ENCODE assay signal across 14 mouse cellular contexts in genomic region chr2:169679264-169679663, GRCm38 (mm10). TPM values are rescaled to one million over a fixed set of nuclear protein-coding genes. Genes with fewer than 3 reads are reported as not detected.
DNase-seq lines count a peak whose midpoint lies in the region; ATAC-seq lines count a peak whose summit lies in the region.
"Had no signal": no experiment of that assay in that cellular context is flagged by ENCODE, and none has a peak within 500 bp of the region (broad histone marks: within the 10 kb centered on the region; RNA-seq: fewer than 3 reads in every experiment).

No protein-coding gene starts in this region.

- H3K9me3 ChIP-seq in heart, embryonic 10.5 days = no peaks in the 10 kb centered on the region
- no peaks in the 10 kb centered on the region for H3K9me3 ChIP-seq in midbrain, embryonic 10.5 days (replicated peaks)
- no peaks in the 10 kb centered on the region for H3K9me3 ChIP-seq in midbrain, embryonic 11.5 days (ENCODE audit: control insufficient read depth, low read length)
- H3K9me3 ChIP-seq in midbrain, embryonic 14.5 days (ENCODE audit: control insufficient read depth, low read length) = no peaks in the 10 kb centered on the region

- H3K9ac ChIP-seq in midbrain, embryonic 11.5 days (ENCODE audit: low read length) = no peak overlapping the region
- no peak overlapping the region for H3K9ac ChIP-seq in midbrain, embryonic 14.5 days (replicated peaks; ENCODE audit: low read length)

- H3K27me3 ChIP-seq in heart, embryonic 10.5 days (ENCODE audit: insufficient read depth, poor library complexity, severe bottlenecking) = no peaks in the 10 kb centered on the region
- no peaks in the 10 kb centered on the region for H3K27me3 ChIP-seq in midbrain, embryonic 10.5 days (ENCODE audit: low read depth, poor library complexity, severe bottlenecking)
- H3K27me3 ChIP-seq in midbrain, embryonic 11.5 days (ENCODE audit: control insufficient read depth, insufficient read depth, low read length) = no peaks in the 10 kb centered on the region
- H3K27me3 ChIP-seq in midbrain, embryonic 14.5 days (ENCODE audit: control insufficient read depth, insufficient read depth, low read length) = no peaks in the 10 kb centered on the region

- peaks cover 9% of the 10 kb centered on the region; the same call in 1 of the 2 replicates for H3K4me1 ChIP-seq in heart, embryonic 10.5 days
- H3K4me1 ChIP-seq in midbrain, embryonic 10.5 days = peaks cover 27% of the 10 kb centered on the region
- peaks cover 6% of the 10 kb centered on the region; the same call in 1 of the 2 replicates for H3K4me1 ChIP-seq in midbrain, embryonic 11.5 days (ENCODE audit: control insufficient read depth, insufficient read depth, low read length)
- peaks cover 13% of the 10 kb centered on the region; the same call in 1 of the 2 replicates for H3K4me1 ChIP-seq in midbrain, embryonic 14.5 days (ENCODE audit: control insufficient read depth, insufficient read depth, low read length)

- no peak for DNase-seq in heart, embryonic 10.5 days (ENCODE audit: low spot score)
- DNase-seq in heart, adult 9 months (ENCODE audit: low spot score in 2 of 2) = no peak
- no peak for DNase-seq in midbrain, embryonic 10.5 days (ENCODE audit: low spot score)
- no peak for DNase-seq in midbrain, embryonic 11.5 days (ENCODE audit: low spot score, missing footprints)
- no peak for DNase-seq in midbrain, embryonic 14.5 days
- DNase-seq in thymus, postnatal 36 days = peak; percentile 28 to 57
- DNase-seq in adrenal gland, postnatal 25 days = no peak
- no peak for DNase-seq in urinary bladder, postnatal 14 days (ENCODE audit: low spot score)
- DNase-seq: adrenal gland, adult 2 months; gastrocnemius, postnatal 14 days; kidney, adult 9 months; lung, postnatal 4 days; spleen, adult 18-20 months had no signal

- ATAC-seq in midbrain, embryonic 11.5 days (ENCODE audit: low FRiP score) = no peak
- no peak for ATAC-seq in midbrain, embryonic 14.5 days (ENCODE audit: low FRiP score, low TSS enrichment)

- peak overlapping the region; percentile 52; the same call in 1 of the 2 replicates for H3K27ac ChIP-seq in heart, embryonic 10.5 days
- 0 out of 2 replicates have a peak overlapping the region, but pooled peaks have one; percentile 13 for H3K27ac ChIP-seq in midbrain, embryonic 10.5 days (replicated peaks)
- no peak overlapping the region for H3K27ac ChIP-seq in midbrain, embryonic 11.5 days (ENCODE audit: low read depth, low read length)
- peak overlapping the region; percentile 38; the same call in 1 of the 2 replicates for H3K27ac ChIP-seq in midbrain, embryonic 14.5 days (replicated peaks; ENCODE audit: low read depth, low read length)

- no peak overlapping the region for H3K4me2 ChIP-seq in midbrain, embryonic 11.5 days
- H3K4me2 ChIP-seq in midbrain, embryonic 14.5 days (ENCODE audit: low read length) = no peak overlapping the region

- H3K4me3 ChIP-seq in heart, embryonic 10.5 days = no peak overlapping the region
- H3K4me3 ChIP-seq in midbrain, embryonic 10.5 days = no peak overlapping the region
- H3K4me3 ChIP-seq in midbrain, embryonic 11.5 days (ENCODE audit: low read depth, low read length) = no peak overlapping the region
- no peak overlapping the region for H3K4me3 ChIP-seq in midbrain, embryonic 14.5 days (replicated peaks; ENCODE audit: low read depth, low read length)
- H3K4me3 ChIP-seq: erythroblast, embryonic 14.5 days had no signal

- WGBS in heart, embryonic 10.5 days = 43% methylated on average over 7 of the region's 7 CpGs
- WGBS in midbrain, embryonic 10.5 days = 76% methylated on average over 7 of the region's 7 CpGs
- 73% methylated on average over 7 of the region's 7 CpGs for WGBS in midbrain, embryonic 11.5 days
- WGBS in midbrain, embryonic 14.5 days = 61% methylated on average over 7 of the region's 7 CpGs

- no peaks in the 10 kb centered on the region for H3K36me3 ChIP-seq in heart, embryonic 10.5 days
- no peaks in the 10 kb centered on the region for H3K36me3 ChIP-seq in midbrain, embryonic 10.5 days
- no peaks in the 10 kb centered on the region for H3K36me3 ChIP-seq in midbrain, embryonic 11.5 days (ENCODE audit: control insufficient read depth, insufficient read depth, low read length)
- no peaks in the 10 kb centered on the region for H3K36me3 ChIP-seq in midbrain, embryonic 14.5 days (ENCODE audit: control insufficient read depth, insufficient read depth, low read length)

RNA-seq across cellular contexts. Expression of gene Tshz2, which starts 46.5 kb away (rescaled TPM):
- 3.9 and 5.7 TPM in 2 replicates for polyA plus RNA-seq in heart, embryonic 10.5 days (2016; fragmentation: Nextera tagmentation; extraction: Ambion mirVana)
- polyA plus RNA-seq in midbrain, embryonic 10.5 days (2016; fragmentation: Nextera tagmentation; extraction: Ambion mirVana) = 1.2 and 1.7 TPM in 2 replicates
- 1.3 and 1.9 TPM in 2 replicates for polyA plus RNA-seq in midbrain, embryonic 11.5 days (2014; fragmentation: Nextera tagmentation; extraction: Ambion mirVana)
- polyA plus RNA-seq in midbrain, embryonic 14.5 days (2014; fragmentation: Nextera tagmentation; extraction: Ambion mirVana) = 13.0 and 13.3 TPM in 2 replicates
- total RNA-seq in adrenal gland, postnatal 25 days (2021) = 41.8 and 43.9 TPM in 2 replicates
- polyA plus RNA-seq: erythroblast, embryonic 14.5 days had no signal

Comparison
In these comparisons a context has a peak if more than half of its experiments do, and no peak if none do; other contexts are left out.
1. DNase-seq: peak in thymus, postnatal 36 days (2 of 2); none in heart, embryonic 10.5 days (single experiment), heart, adult 9 months (0 of 2), midbrain, embryonic 10.5 days (single experiment), midbrain, embryonic 11.5 days (single experiment), midbrain, embryonic 14.5 days (single experiment), adrenal gland, postnatal 25 days (single experiment) and urinary bladder, postnatal 14 days (single experiment).